Mouse (Mus musculus) spleen, adult 2 months (tissue): Measurements from ENCODE around the gene Vti1a.

ENCODE experiments used
- CTCF ChIP-seq: fragments of 200-500 bp; IDR thresholded peaks from 2 replicates; pipeline ENCODE4 v1.5.1; 2011; ENCODE audit warnings: mild to moderate bottlenecking, inconsistent platforms; ENCODE audit not compliant: insufficient read depth, insufficient read length, insufficient replicate concordance; ENCODE audit errors: extremely low read depth
- POLR2A ChIP-seq: fragments of 200-500 bp; IDR thresholded peaks from 2 replicates; pipeline ENCODE4 v1.6.1; 2011; ENCODE audit warnings: low read depth, low read length, inconsistent platforms

- no peak for TF ChIP-seq POLR2A
- TF ChIP-seq CTCF: no peak
Observed at GRCm38 (mm10) chr19:55382745-55383144, 66.7 kb downstream of the Vti1a start.
